Mouse (Mus musculus) kidney, postnatal 25 days (tissue): Measurements from ENCODE around the gene Ophn1.

Experiments used
- DNase-seq, 2 experiments: peaks; one replicate each; pipeline ENCODE4 v3.0.0; 2021; ENCODE audit warnings: mixed read lengths in 2 of 2

Ophn1 gene

DNA sequence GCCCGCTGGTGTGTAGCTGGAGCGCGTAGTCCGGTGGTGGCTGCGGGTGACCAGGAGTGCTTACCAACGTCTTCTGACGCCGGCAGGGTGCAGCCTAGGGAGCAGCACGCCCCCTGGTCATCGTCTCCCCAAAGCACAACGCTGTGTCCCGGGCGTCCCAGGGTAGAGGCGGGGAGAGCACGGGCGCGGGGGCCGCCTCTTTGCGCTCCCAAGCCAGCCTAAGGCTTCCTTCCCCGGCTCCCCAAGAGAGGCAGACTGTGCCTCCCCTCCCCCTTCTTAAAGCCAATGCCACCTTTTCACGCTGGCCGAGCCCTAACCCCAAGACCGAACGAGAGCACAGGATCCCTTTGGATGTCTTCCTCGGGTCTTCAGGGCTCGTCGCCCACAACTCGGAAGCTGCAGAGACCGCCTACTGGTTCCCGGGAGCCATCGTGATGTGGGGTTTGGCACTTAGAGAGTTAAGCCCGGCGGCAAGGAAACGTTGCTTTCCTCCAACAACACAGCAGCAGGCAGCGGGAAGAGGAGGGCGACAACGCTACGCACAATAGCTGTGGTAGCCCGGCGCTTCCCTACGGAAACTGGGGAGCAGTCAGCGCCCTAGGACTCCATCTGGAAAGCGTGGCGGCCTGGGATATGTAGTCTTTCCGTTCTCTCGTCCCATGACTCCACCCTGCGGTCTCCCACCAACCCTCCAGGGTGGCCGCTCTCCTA, at the start of gene Ophn1:
Gene Ophn1, minus strand, starts transcription at position 620 of the 711 bp plus-strand sequence.
- DNase-seq = peak; percentile 71 to 83

DNA sequence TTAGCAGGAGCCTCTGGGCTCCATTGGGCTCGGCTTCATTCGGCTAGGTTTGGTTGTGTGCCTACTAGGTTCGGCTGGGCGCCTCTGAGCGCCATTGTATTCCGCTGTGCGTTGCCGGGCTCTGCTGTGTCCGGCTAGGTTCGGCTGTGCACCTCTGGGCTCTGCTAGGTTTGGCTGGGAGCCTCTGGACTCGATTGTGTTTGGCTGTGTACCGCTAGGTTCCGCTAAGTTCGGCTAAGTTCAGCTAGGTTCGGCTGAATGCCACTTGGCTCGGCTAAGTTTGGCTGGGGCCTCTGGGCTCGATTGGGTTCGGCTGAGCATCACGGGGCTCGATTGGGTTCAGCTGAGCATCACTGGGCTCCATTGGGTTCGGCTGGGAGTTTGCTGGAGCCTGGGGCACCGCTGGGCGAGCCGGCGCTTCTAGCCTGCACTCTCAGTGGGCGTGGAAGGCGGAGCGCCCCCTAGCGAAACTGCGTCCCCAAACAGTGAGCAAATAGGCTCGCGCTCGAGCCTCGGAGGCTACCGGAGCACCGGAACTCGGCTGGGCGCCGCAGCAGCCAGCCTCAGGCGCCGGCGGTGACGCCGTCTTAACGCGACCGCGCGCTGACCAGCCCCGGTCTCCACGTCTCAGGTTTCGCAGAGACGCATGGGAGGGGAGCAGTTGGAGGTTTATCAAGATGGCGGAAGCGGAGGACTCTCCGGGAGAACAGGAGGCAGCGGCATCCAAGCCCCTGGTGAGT, 46.9 kb upstream of the Ophn1 start:
- DNase-seq = peak; percentile 94 to 95

DNA sequence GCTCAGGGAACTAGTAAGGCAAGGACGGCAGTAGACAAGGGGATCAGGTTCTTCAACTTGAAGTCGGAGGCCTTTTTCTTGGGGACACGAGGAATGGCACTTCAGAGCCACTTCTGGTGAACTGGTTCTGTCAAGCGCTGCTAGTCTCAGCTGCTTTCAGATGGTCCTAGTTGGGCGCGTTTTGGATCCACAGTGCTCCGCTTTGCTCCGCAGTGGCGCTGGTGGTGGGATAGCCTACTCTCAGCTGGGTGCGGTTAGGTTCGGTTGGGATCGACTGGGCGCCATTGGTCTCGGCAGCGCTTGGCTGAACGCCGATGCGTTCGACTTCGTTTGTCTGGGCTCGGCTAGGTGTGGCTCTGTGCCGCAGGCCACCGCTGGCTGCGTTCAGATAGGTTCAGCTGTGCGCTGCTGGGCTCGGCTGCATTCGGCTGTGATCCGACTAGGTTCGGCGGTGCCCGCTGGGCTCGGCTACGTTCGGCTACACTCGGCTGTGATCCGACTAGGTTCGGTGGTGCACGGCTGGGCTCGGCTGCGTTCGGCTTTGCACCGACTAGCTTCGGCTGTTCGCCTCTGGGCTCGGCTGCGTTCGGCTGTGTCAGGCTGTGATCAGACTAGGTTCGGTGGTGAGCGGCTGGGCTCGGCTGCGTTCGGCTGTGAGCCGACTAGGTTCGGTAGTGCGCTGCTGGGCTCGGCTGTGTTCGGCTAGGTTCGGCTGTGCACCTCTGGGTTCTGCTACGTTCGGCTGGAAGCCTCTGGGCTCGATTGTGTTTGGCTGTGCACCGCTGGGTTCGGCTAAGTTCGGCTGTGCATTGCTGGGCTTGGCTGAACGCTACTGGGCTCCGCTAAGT, 46.1 kb upstream of the Ophn1 start:
- peak; percentile 96 to 97 for DNase-seq

DNA sequence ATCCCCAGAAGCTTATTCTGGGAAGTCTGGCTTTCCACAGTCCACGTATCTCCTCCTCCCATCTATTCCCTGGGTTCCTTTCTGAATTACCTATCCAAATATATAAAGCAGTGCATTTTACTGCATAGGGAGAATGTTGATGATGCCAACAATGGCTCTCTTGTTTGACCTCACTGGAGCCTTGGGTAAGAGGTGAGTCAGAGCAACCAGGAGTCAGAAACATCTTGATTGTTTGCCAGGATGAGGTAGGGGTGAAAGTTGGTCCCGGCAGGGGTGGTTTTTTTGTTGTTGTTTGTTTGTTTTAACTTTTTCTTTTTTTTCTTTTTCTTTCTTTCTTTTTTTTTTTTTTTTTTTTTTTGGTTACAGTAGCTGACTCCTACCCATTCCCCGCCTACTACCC, 45.3 kb upstream of the Ophn1 start, which contains the start of gene Yipf6:
Gene Yipf6, plus strand, starts transcription at position 216 of the 400 bp plus-strand sequence.
- DNase-seq = no peak

DNA sequence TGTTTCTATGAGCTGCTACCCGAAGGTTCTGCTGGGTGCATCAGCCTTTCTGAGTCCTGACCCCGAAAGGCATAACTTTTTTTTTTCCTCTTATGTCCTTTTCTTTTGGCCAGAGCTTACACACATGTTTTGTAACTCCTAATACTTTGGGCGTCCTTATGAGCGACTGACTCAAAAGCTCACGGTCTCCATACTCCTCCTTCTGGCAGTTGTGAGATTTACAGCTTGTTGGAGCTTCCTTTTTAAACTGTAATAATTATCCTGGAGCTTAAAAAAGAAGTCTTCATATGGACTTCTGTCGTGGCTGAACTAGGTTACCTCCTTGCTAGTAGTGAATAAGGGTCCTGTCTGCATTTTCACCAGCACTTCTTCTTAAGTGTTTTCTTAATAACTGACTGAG, 28.6 kb upstream of the Ophn1 start:
- DNase-seq = peak in 1 of 2 experiments; percentile 50

DNA sequence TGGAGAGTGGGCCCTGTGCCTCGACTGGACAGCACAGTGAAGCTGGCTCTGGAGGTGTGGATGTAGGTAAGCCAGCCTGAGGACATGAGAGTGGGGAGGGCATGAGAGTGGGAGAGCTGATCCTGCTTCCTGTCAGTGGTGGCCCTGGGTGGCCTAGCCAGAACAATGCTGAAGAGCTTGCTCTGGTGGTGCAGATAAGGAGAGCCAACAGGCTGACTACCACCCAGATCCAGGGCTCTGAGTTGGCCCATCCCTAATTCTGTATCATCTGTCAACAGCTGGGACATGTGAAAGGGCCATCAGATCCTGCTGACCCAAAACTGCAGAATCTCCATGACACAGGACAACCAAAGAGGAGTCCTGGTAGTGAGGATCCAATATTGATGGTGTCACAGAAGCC, 18.1 kb upstream of the Ophn1 start:
- DNase-seq = no peak

DNA sequence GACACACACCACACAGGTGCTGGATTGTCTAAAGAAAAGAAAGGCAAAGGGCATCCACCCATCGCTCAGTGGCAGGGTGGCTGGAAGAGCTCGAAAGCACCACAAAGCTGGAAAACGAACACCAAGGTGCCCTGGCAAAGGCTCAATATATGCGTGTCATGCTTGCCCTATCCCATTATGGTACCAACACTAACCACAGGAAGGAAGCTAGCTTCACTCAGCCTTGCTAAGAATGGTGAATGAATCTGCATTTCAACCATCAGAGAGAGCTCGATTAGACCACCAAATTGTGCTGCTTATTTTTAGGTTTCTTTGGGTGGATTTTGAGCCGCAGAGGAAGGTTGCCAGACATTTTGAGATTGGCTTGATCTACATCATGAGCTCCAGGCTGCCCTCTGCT, 13.4 kb upstream of the Ophn1 start:
- no peak for DNase-seq

DNA sequence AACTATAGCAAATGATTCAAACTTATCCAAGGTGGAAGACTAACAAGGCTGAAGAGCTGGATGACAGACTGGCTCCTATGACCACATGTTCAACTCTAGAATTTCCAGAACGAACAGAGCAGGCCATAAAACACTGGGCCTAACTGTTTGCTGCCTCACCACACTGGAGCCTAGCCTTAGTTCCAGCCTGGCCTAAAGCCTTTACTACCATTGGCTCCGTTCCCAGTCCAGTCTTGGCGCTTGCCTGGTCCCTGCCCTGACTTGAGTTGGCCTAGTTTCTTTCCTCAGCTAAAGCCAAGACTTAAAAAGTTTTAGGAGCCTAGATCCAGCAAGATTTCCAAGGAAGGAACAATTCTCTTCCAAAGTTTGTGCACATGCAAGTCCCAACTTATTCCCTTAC, 7.5 kb upstream of the Ophn1 start:
- DNase-seq = peak; percentile 67 to 78

DNA sequence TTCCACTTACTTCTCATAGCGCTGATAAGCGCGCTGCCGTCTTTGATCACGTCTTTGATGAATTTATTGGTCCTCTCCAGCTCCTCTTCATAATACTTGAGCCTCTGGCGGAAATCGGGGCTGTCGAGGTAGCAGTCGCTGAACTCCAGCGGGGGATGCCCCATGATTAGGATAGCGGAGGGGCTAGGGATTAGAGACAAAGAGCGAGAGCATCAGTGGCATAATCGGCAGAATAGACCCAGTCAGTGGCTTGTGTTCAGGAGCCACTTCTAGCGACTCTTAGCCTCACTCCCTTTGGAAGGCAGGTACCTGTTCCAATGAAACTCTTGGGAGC, 786 bp downstream of the Ophn1 start:
- DNase-seq = no peak

DNA sequence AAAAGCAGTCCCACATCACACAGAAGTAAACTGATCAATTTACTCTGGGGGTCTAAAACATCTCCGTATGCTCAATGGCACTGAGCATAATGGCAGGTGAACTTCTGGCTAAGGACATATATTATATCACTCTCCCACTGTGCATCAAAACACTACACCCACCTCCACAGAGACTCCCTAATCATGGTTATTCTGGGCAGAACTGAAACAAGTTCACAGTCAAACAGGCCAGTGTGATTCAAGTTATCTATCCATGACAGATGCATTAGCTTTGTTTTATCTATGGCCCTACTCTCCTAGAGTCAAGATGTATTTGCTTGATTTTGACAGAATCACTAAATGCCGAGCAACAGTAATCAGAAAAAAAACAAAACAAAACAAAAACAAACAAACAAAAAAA, 8.8 kb downstream of the Ophn1 start:
- no peak for DNase-seq

DNA sequence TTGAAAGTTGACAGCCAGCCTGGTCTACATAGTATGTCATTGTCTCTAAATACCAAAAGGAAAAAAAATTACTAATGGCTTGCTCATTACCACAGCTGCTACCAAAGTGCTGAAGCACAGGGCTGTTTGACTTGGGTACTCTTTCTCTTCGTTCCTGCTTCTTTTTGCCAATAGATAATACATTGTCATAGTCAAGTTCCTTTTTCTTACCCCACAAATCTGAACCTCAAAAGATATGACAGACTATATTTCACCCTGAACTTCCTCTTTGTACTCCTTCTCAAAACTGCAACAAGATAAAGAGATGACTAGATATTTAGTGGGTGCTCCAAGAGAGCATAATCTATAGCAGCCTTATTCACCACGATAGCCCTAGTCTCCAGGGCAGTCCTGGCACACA, 9.7 kb downstream of the Ophn1 start:
- DNase-seq = no peak

DNA sequence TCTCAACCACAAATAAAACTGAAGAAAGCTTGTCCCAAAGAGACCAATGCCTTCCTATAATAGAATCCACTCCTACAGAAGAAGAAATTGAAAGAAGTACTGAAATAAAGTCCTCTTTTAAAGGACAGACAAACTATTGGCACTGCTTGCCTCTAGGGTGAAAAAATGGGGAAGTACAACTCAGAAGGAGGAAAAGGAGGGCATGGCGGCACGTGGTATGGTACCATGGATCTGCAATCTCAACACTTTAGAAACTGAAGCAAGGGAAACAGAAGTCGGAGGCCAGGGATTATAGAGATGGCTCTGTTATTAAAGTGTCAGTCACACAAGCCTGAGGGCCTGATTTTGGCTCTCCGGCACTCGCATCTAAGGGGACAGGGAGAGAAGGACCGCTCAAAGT, 10.5 kb downstream of the Ophn1 start:
- DNase-seq = no peak

DNA sequence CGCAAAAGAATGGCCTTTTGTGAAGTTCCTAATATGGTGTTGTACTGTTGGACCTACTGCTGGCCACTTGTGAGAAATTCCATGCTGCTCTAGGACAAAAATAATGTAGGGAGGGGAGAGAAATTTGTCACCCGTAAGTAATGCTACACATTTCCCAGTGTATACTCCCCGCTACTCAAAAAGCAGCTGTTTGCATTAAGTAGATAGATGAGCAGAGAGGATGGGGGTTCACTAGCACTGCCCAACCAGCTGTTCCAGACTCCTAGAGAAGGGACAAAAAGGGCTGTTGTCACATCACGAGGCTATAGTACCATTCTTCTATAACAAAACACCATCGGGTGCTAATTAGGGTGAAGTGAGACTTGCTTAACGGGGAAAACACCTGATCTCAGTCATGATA, 15.7 kb downstream of the Ophn1 start:
- DNase-seq = no peak

DNA sequence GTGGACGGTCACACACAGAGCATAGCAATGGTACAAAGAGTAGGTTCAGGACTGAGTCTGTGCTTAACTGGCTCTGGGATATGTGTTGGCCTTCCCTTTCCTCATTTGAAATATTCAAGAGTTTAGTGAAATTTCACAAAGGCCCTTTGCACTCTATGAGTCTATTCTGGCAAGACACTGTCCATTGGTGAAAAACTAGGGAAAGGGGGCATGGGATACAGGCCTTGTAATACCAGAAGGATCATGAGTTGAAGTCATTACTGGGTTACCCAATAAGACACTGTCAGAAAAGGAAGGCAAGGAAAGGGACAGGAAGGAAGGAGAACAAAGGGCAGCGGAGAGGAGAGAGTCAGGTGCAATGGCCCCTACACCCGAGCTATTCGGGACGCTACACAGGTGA, 16.7 kb downstream of the Ophn1 start:
- no peak for DNase-seq

DNA sequence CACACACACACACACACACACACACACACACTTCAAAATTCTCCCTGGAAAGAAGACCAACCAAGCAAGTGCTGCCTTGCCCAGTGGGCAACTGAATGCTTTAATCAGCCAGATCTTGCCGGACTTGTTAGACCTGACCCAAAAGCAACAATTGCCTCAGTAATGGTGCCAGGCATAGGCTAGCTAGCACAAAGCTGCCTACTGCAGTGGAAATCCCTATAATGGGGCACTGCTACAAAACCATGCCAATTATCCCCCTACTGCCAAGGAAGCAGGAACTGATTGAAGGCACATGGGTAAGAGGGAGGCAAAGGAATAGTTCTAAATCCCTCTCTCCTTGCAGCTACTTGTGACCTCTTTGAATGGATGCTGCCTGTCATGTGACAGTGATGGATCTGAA, 18.8 kb downstream of the Ophn1 start:
- DNase-seq = no peak

DNA sequence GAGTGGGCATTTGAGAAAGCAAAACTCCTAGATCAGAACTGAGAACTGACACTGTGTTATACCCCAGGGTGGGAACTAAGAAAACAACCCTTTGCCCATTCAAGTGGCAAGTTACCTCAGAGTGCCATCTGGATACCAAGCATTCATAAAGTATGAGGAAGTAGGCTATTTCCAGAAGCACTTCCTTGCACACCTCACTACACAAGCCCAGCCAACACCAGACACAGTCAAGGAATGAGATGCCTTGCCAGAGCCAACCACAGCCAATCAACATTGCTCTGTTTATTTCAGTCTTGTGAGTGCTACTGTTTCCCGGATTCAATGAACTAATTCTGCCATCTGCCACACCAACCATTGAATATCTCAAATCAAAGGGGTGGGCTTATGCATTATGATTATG, 20.3 kb downstream of the Ophn1 start:
- DNase-seq = no peak

DNA sequence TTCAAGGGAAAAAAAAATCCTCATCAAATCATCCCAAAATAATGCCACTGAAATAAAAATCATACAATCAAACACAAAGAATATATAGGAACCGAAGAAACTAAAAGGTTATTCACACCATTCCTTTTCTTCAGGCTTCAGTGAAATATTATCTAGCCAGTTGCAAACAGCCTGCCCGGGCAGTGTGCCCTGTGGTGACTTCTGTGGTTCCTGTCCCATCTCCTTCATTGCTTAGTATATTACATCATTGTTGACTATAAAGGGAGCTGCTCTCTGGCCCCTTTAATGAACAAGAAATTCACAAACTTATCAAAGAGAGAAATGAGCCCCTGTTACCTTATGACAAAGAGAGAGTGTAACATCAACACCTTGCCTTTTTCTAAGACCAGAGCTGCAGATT, 21.1 kb downstream of the Ophn1 start:
- DNase-seq = no peak

DNA sequence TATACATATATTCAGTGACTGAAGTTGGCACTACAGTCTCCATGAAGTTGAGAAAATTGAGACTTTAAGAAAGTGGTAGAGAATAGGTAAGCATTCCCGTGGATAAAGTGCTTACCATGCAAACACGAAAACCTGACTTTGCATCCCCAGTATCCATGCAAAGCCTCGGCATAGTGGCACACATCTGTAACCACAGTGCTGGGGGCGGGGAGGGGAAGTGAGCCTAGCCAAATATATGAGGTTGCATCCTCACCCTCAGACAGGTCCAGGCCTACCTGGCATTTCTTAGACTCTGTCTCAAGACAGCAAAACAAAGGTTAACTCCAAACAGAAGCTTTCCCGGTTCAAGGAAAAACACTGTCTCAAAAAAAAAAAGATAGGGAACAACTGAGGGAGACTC, 21.7 kb downstream of the Ophn1 start:
- no peak for DNase-seq

DNA sequence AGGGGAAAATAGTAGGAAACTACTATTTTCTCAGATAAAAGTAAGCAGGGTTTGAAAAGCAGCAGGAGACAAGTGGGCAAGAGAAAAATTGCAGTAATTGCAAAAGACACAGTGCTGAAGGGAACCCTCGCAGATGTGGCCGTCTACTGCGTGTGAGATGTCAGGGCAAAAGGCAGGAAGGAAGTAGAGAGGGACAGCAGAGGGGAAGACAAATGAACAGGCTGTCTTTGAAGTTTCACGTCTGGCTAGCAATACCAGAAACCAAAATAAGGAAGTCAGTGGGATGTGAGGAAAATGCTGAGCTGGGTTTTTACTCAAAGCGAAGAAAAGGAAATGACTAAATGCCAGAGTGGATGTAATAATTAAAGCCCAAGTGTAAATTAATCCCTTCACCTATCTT, 30.7 kb downstream of the Ophn1 start:
- no peak for DNase-seq

DNA sequence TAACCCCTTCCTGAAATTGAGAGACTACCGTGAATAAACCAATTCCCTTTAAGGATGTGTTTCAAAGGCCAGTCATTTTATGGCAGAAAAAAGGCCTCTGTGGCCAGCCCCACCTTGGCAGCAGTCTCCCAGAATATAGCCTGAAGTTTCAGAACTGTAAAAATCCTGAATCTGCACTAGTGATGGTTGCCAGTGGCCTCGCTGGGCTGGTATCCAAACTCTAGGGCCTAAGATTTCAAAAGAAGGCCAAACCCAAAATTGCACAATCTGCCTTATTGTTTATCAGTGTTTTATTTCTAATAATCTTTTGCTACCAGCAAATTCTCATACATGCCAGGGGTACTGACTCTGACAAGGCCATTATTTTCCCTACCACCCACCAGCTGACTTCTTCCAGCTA, 34.8 kb downstream of the Ophn1 start:
- peak in 1 of 2 experiments; percentile 4 for DNase-seq

DNA sequence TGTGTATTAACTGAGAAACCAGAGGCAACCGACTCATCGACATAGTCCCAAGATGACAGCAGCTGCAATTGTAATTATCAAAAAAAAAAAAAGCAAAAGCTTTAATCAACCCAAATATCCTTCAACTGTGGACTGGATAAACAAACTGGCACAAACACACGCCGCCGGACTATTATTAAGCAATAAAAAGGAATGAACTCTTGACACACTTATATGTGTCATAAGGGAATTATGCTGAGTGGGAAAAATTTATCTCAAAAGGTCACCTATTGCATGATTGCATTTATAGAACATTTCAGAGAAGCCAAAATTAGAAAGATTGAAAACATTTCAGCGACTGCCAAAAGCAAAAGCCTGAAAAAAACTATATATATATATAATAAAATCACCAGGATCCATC, 40.0 kb downstream of the Ophn1 start:
- no peak for DNase-seq

DNA sequence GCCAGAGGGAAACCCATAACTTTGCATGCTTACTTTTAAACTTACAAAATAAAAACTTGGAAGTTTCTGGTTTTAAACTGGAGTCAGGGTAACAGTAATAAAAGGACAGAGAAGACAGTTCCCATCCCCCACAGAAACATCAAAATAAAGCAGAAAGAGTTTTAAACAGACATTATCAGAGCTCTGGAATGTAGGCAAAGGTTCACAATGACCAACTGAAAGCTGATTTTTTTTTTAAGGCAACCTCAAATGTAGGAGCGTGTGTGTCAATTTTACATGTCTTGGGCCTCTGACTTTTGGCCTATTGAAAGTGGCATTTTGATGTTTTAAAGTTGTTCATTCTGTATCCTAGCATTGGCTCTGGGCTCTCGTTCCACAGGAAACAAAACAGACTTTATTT, 49.2 kb downstream of the Ophn1 start:
- DNase-seq = no peak

DNA sequence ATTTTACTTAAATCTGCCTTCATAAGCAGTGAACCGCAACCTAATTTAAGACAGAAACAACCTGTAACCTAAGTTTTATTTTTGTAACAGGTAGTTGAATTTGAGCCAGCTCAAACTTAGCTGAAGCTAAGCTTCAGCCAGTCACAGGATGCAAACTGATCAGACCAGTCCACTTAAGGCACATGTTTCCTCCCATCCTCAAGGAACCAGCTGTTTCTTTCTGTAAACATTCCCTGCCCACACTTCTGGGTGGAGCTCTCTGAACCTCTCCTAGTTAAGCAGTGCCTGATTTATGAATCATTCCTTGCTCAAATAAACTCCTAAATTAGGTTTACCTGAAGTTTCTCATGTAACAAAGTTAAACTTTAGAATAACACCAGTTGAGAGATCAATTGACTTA, 54.8 kb downstream of the Ophn1 start:
- DNase-seq = no peak

DNA sequence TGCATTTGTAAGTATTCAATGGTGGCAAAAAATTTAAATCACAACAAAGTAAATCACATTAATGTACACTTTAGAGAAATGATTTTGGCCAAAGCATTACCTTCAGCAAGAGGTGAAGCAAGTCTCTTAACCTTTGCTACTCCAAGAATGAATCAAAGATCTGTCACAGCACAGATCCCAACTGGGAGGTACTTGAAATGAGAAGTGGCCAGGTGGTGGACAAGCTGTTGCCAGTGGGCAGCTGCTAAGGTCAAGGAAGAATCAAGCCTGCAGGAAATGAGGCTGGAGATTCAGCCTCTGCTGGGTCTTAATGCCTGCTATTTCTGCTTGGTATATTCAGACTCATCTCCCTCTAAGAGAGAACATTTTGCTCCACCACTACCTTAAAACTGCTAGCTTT, 87.0 kb downstream of the Ophn1 start:
- DNase-seq = no peak
